ENCODE assay signal across 25 mouse cellular contexts in the genomic region with DNA sequence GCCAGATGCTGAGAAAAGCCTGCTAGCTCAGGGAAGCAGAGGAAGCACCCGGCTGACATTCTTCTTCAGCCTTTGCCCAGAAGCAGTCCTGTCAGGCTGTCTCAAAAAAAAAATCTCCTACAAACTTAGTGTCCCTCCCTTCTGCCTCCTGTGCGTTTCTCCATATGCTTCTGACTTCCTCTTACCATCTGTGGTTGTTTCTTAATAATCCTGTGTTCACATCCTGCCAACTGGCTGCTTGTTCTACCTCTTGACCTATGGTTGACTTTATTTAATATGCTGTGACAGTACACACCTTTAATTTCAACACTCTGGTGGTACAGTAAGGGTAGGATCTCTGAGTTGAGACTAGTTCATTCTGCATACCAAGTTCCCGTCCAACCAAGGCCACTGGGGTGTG. TPM values are rescaled to one million over a fixed set of nuclear protein-coding genes. Genes with fewer than 3 reads are reported as not detected.
DNase-seq lines count a peak whose midpoint lies in the region; ATAC-seq and TF ChIP-seq lines count a peak whose summit lies in the region.
"Had no signal": no experiment of that assay in that cellular context is flagged by ENCODE, and none has a peak within 500 bp of the region (broad histone marks: within the 10 kb centered on the region; RNA-seq: fewer than 3 reads in every experiment).

No protein-coding gene starts in this region.

- peaks cover 11% of the 10 kb centered on the region for H3K36me3 ChIP-seq in lung, embryonic 16.5 days (ENCODE audit: control insufficient read depth, insufficient read depth, low read length)

- H3K4me1 ChIP-seq in lung, embryonic 16.5 days (replicated peaks; ENCODE audit: control insufficient read depth, insufficient read depth, low read length), result 0 out of 2 replicates have a peak, but pooled peaks cover 4% of the 10 kb centered on the region
- 0 out of 2 replicates have a peak, but pooled peaks cover 3% of the 10 kb centered on the region for H3K4me1 ChIP-seq in lung, adult 2 months (ENCODE audit: control insufficient read depth, insufficient read depth, low read length)
- H3K4me1 ChIP-seq: forebrain, embryonic 13.5 days; heart, embryonic 12.5 days; hindbrain, embryonic 12.5 days; limb, embryonic 13.5 days; liver, embryonic 13.5 days; lung, embryonic 15.5 days; midbrain, embryonic 15.5 days; neural tube, embryonic 13.5 days; stomach, embryonic 15.5 days had no signal

- no peak overlapping the region for H3K4me2 ChIP-seq in lung, embryonic 16.5 days (ENCODE audit: low read depth, low read length)
- H3K4me2 ChIP-seq: forebrain, embryonic 13.5 days; heart, embryonic 12.5 days; hindbrain, embryonic 12.5 days; limb, embryonic 13.5 days; liver, embryonic 13.5 days; lung, embryonic 15.5 days; midbrain, embryonic 15.5 days; neural tube, embryonic 13.5 days; stomach, embryonic 15.5 days had no signal

- no peak for TF ChIP-seq POLR2A in lung, adult 2 months (IDR thresholded peaks at IDR 0.05; ENCODE audit: borderline replicate concordance, extremely low read depth, low read depth, low read length)

- H3K27me3 ChIP-seq in lung, embryonic 16.5 days (ENCODE audit: control insufficient read depth, insufficient read depth, low read depth, low read length), result no peaks in the 10 kb centered on the region
- H3K27me3 ChIP-seq: forebrain, embryonic 13.5 days; heart, embryonic 12.5 days; hindbrain, embryonic 12.5 days; limb, embryonic 13.5 days; liver, embryonic 13.5 days; lung, embryonic 15.5 days; midbrain, embryonic 15.5 days; neural tube, embryonic 13.5 days; stomach, embryonic 15.5 days had no signal

- H3K9me3 ChIP-seq in lung, embryonic 16.5 days (ENCODE audit: control insufficient read depth, low read length), result no peaks in the 10 kb centered on the region
- H3K9me3 ChIP-seq: forebrain, embryonic 13.5 days; heart, embryonic 12.5 days; hindbrain, embryonic 12.5 days; limb, embryonic 13.5 days; liver, embryonic 13.5 days; lung, embryonic 15.5 days; midbrain, embryonic 15.5 days; neural tube, embryonic 13.5 days; stomach, embryonic 15.5 days had no signal

- peak; percentile 15 for DNase-seq in cerebellum, adult 8-10 months
- no peak for DNase-seq in cerebellum, postnatal 4 days (ENCODE audit: low spot score in 2 of 2)
- no peak for DNase-seq in lung, adult 2 months
- peak; percentile 55 for DNase-seq in lung, postnatal 36 days
- DNase-seq in adrenal gland, postnatal 10 days, result no peak
- no peak for DNase-seq in heart, adult 9 months (ENCODE audit: low spot score in 2 of 2)
- DNase-seq: adrenal gland, postnatal 14 days; gastrocnemius, adult 2 months; heart, adult 11 months; heart, postnatal 10 days; kidney, adult 11 months; kidney, postnatal 4 days; layer of hippocampus, adult 9-11 months; liver, embryonic 13.5 days; thymus, postnatal 25 days had no signal

- 0 out of 2 replicates have a peak, but pooled peaks have one; percentile 17 for ATAC-seq in lung, embryonic 16.5 days (ENCODE audit: low read depth)
- ATAC-seq: forebrain, embryonic 13.5 days; midbrain, embryonic 15.5 days had no signal

- H3K27ac ChIP-seq in lung, embryonic 16.5 days (ENCODE audit: low read length), result no peak overlapping the region
- H3K27ac ChIP-seq: forebrain, embryonic 13.5 days; gastrocnemius, adult 2 months; hindbrain, embryonic 12.5 days; limb, embryonic 13.5 days; liver, embryonic 13.5 days; lung, embryonic 15.5 days; midbrain, embryonic 15.5 days; neural tube, embryonic 13.5 days; stomach, embryonic 15.5 days had no signal

- H3K9ac ChIP-seq in lung, embryonic 16.5 days (ENCODE audit: low read length), result no peak overlapping the region
- H3K9ac ChIP-seq: forebrain, embryonic 13.5 days; heart, embryonic 12.5 days; hindbrain, embryonic 12.5 days; limb, embryonic 13.5 days; liver, embryonic 13.5 days; lung, embryonic 15.5 days; midbrain, embryonic 15.5 days; neural tube, embryonic 13.5 days; stomach, embryonic 15.5 days had no signal

- no peak for TF ChIP-seq CTCF in lung, adult 2 months (IDR thresholded peaks at IDR 0.05; ENCODE audit: insufficient read depth, low read length)

- WGBS in lung, embryonic 16.5 days, result 48% methylated on average over 3 of the region's 3 CpGs
- WGBS in lung, adult 2 months, result 40% methylated on average over 3 of the region's 3 CpGs

- H3K4me3 ChIP-seq in lung, embryonic 16.5 days (ENCODE audit: low read length), result no peak overlapping the region
- H3K4me3 ChIP-seq in lung, adult 2 months (replicated peaks; ENCODE audit: extremely low read depth, low read depth, low read length), result no peak overlapping the region
- H3K4me3 ChIP-seq: forebrain, embryonic 13.5 days; gastrocnemius, adult 2 months; heart, embryonic 12.5 days; hindbrain, embryonic 12.5 days; limb, embryonic 13.5 days; liver, embryonic 13.5 days; lung, embryonic 15.5 days; midbrain, embryonic 15.5 days; myocyte; neural tube, embryonic 13.5 days; stomach, embryonic 15.5 days had no signal

RNA-seq across cellular contexts. Expression of a gene that starts 32.1 kb away (rescaled TPM):
- polyA plus RNA-seq in lung, embryonic 16.5 days (2015; fragmentation: Nextera tagmentation; extraction: Ambion mirVana), result 43.0 and 48.5 TPM in 2 replicates
- polyA plus RNA-seq in lung, adult 2 months (2012; rRNA removed), result 5.6 and 11.0 TPM in 2 replicates
- total RNA-seq in adrenal gland, postnatal 10 days (2021), result 10 to 100 TPM; 42.5 to 55.0 TPM

Comparison
In these comparisons a context has a peak if more than half of its experiments do, and no peak if none do; other contexts are left out.
1. DNase-seq: peak in cerebellum, adult 8-10 months (single experiment) and lung, postnatal 36 days (single experiment); none in cerebellum, postnatal 4 days (0 of 2), lung, adult 2 months (single experiment), adrenal gland, postnatal 10 days (single experiment) and heart, adult 9 months (0 of 2).